Mouse (Mus musculus): ENCODE data around the gene Proser3.

Gene Proser3

DNA sequence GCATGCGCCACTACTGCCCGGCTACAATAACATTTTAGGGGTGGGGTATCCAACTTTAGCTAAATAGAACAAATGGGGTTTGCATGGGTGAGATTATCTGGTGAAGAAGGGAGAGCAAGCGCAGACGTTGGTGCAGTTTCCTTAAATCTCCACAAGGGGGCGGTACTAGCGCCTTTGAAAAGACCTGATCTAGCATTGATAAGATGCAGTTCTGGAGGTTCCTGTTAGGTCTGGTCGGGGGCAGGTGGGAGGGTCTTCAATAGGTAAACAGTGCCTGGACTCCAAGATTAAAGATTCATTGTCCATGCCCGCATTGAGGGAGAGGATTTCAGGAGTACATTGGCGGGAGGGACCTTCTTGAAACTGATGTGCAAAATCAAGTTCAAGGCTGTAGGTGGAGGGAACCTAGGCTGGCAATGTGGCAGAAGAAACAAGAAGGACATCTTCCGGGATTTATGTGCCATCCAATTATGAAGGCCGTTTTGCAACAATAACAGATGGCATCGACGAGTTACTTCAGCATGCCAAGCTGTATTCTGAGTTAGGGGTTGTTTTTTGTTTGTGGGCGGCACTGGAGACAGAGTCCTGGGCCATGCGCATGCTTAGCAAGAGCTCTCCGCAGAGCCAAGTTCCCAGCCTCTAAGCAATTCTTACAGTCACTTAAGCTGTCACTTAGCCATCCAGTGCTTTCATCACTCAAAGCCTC lies 61.7 kb downstream of the Proser3 start:
- peak; percentile 19 for DNase-seq (ENCODE audit: low spot score)

Measured in ovary, postnatal 14 days (tissue).